Mouse (Mus musculus): Measurements from ENCODE around the gene Acss3.

DNA sequence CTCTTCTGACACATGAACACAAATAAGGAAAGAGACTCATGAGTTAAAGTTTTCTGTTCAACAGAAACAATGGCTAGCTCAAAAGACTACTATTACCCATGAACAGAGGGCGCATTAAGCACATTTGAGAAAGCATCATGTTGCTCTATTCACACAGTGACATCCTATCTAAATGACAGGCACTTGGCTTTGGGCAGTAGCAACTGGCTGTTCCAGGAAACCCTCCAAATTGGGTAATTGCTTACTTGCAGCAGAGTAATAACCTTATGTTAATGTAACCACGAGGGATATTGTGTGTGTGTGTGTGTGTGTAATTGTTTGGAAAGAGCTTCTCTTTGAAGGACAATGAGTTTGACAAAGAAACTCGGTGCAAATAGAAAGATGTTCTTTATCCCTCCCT is 29.0 kb downstream of the Acss3 start:
- TF ChIP-seq FLI1 (IDR thresholded peaks at IDR 0.05; ENCODE audit: low read length) (no peak), GATA1 (IDR thresholded peaks at IDR 0.05; ENCODE audit: borderline replicate concordance, low read length) (no peak)

Data from megakaryocyte, embryonic 14.5 days (primary cell).